Mouse (Mus musculus) MEL (cell line): Measurements from ENCODE around the gene Tacc3.

Source experiments
- EP300 ChIP-seq, 2 experiments: IDR thresholded peaks; 2 replicates each; pipeline ENCODE4 v1.6.1; 2011; ENCODE audit warnings: improper control_type of control experiment in 2 of 2, low read length in 2 of 2, low read depth in 1 of 2, mild to moderate bottlenecking in 1 of 2
- POLR2A ChIP-seq, 2 experiments: IDR thresholded peaks; 2 replicates each; pipeline ENCODE4 v1.6.1; 2011 to 2012; ENCODE audit warnings: low read length in 2 of 2, mild to moderate bottlenecking in 2 of 2, control low read depth in 1 of 2, improper control_type of control experiment in 1 of 2, low read depth in 1 of 2, moderate library complexity in 1 of 2; ENCODE audit not compliant: control insufficient read depth in 1 of 2, insufficient read depth in 1 of 2, poor library complexity in 1 of 2
- ZKSCAN1 ChIP-seq: IDR thresholded peaks from 2 replicates; pipeline ENCODE4 v1.6.1; 2012; ENCODE audit warnings: low read depth, mild to moderate bottlenecking, inconsistent platforms, low read length, improper control_type of control experiment, moderate library complexity

GRCm38 (mm10) chr5:33705612-33706349 is 47.9 kb downstream of the Tacc3 start:
- TF ChIP-seq EP300 (IDR thresholded peaks at IDR 0.05; ENCODE audit: low read depth in 1 of 2, low read length in 2 of 2) (no peak), POLR2A (IDR thresholded peaks at IDR 0.05; ENCODE audit: control insufficient read depth in 1 of 2, insufficient read depth in 1 of 2, low read depth in 1 of 2, low read length in 2 of 2, poor library complexity in 1 of 2) (no peak), ZKSCAN1 (no peak)
